Mouse (Mus musculus): Measurements from ENCODE around the gene Zmynd8. TPM values are rescaled to one million over a fixed set of nuclear protein-coding genes. Genes with fewer than 3 reads are reported as not detected.

Zmynd8 gene
- polyA plus RNA-seq, 1 experiment from 2014 or later, result 21.9 TPM

GRCm38 (mm10) chr2:165736297-165736696 lies 162.5 kb downstream of the Zmynd8 start:
- H3K9me3 ChIP-seq (ENCODE audit: low read length), result no peaks in the 10 kb centered on the region
- H3K4me1 ChIP-seq (ENCODE audit: insufficient read depth), result no peaks in the 10 kb centered on the region
- H3K9ac ChIP-seq (replicated peaks), result no peak overlapping the region
- no peak overlapping the region for H3K4me2 ChIP-seq (ENCODE audit: low read depth, low read length)
- no peak for TF ChIP-seq EP300 (IDR thresholded peaks at IDR 0.05; ENCODE audit: low read depth)
- no peak for TF ChIP-seq CTCF (IDR thresholded peaks at IDR 0.05; ENCODE audit: low read depth)
- H3K36me3 ChIP-seq (replicated peaks; ENCODE audit: insufficient read depth, low read length), result no peaks in the 10 kb centered on the region
- WGBS (ENCODE audit: insufficient replicate concordance), result 63% methylated on average over 2 of the region's 2 CpGs
- no peaks in the 10 kb centered on the region for H3K27me3 ChIP-seq (ENCODE audit: insufficient read depth, low read length)
- no peak overlapping the region for H3K4me3 ChIP-seq (ENCODE audit: low read depth, low read length)
- ATAC-seq (no peak), DNase-seq (no peak)
- no peak overlapping the region for H3K27ac ChIP-seq (ENCODE audit: low read depth)

Small RNAs within 50 kb of the gene (microRNA-seq; reads per million reads assigned to microRNA genes)
- not detected for gene Gm22692

Other genes starting within 250 kb of the Zmynd8 start
- 3.3 and 3.9 TPM in 2 replicates for gene Ncoa3, start 93.6 kb upstream of the Zmynd8 start, polyA plus RNA-seq (2015; fragmentation: Nextera tagmentation; extraction: Ambion mirVana)

Measured in liver, postnatal 0 days (tissue).